Mouse (Mus musculus) hindbrain, embryonic 12.5 days (tissue): ENCODE results near the gene Rtp2. TPM values are rescaled to one million over a fixed set of nuclear protein-coding genes. Genes with fewer than 3 reads are reported as not detected.
"Not testable (repeated sequence)": the region's sequence is repeated elsewhere in the genome, so short reads cannot be mapped to it uniquely, and the experiment has no call there.

Source experiments
- ATAC-seq: fragments of 200-750 bp; cut with Nextera tagmentation; 2 replicates; pipeline ENCODE4 v1.8.0; 2017; ENCODE audit warnings: moderate TSS enrichment; ENCODE audit not compliant: low FRiP score
- H3K27ac ChIP-seq: fragments of 300-500 bp; sonication (generic); 2 replicates; pipeline ENCODE4 v1.5.1; 2016; ENCODE audit warnings: mild to moderate bottlenecking
- H3K27me3 ChIP-seq: fragments of 300-500 bp; sonication (generic); 2 replicates; pipeline ENCODE4 v1.6.1; 2016; ENCODE audit warnings: mild to moderate bottlenecking
- H3K36me3 ChIP-seq: fragments of 300-500 bp; sonication (generic); 2 replicates; pipeline ENCODE4 v1.6.1; 2016; ENCODE audit warnings: mild to moderate bottlenecking
- H3K4me1 ChIP-seq: fragments of 300-500 bp; sonication (generic); 2 replicates; pipeline ENCODE4 v1.6.1; 2016
- H3K4me2 ChIP-seq: fragments of 300-500 bp; sonication (generic); replicated peaks from 2 replicates; pipeline ENCODE4 v1.6.1; 2016; ENCODE audit warnings: mild to moderate bottlenecking
- H3K4me3 ChIP-seq: fragments of 300-500 bp; sonication (generic); 2 replicates; pipeline ENCODE4 v1.5.1; 2016; ENCODE audit warnings: mild to moderate bottlenecking
- H3K9ac ChIP-seq: fragments of 300-500 bp; sonication (generic); 2 replicates; pipeline ENCODE4 v1.6.1; 2016; ENCODE audit warnings: mild to moderate bottlenecking, moderate library complexity
- H3K9me3 ChIP-seq: fragments of 300-500 bp; sonication (generic); replicated peaks from 2 replicates; pipeline ENCODE4 v1.6.1; 2016; ENCODE audit warnings: mild to moderate bottlenecking
- WGBS: fragments of 180-500 bp; shearing (Covaris S2); methylation state at CpG from one replicate; pipeline ENCODE4 v1.1.7; 2016; 5-methylcytosine and 5-hydroxymethylcytosine counted together
- polyA plus RNA-seq: library from polyadenylated mRNA; unstranded; fragments of >200 nt; fragmentation: Nextera tagmentation; extraction: Ambion mirVana; gene quantifications from 2 replicates; pipeline ENCODE4 v1.2.1, GENCODE M21; 2016

The Rtp2 gene
- polyA plus RNA-seq, 1 experiment from 2014 or later: not detected

DNA sequence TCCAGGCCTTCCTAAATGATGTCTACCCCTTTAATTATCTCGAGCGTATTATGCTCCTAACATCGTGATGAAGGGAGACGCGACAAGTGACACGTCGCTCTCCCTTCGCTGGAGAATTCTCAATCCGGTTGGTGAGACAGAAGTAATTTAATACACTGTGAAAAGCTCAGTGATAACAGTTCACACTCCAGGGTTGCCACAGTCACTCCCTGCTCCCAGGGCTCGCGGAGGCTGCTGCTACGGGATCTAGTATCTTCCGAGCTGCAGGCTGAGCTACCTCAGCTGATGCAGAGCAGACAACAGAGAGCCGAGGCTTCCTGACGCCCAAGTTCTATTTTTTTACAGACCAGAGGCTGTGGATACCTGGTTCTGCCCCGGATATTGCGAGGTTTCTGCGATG lies 919 bp downstream of the Rtp2 start:
- no peak for ATAC-seq
- Histone ChIP-seq H3K4me1 (no peaks in the 10 kb centered on the region), H3K36me3 (no peaks in the 10 kb centered on the region), H3K4me3 (no peak overlapping the region), H3K4me2 (no peak overlapping the region), H3K27ac (no peak overlapping the region), H3K27me3 (no peaks in the 10 kb centered on the region), H3K9me3 (no peaks in the 10 kb centered on the region), H3K9ac (no peak overlapping the region)
- WGBS: 77% methylated on average over 18 of the region's 18 CpGs

DNA sequence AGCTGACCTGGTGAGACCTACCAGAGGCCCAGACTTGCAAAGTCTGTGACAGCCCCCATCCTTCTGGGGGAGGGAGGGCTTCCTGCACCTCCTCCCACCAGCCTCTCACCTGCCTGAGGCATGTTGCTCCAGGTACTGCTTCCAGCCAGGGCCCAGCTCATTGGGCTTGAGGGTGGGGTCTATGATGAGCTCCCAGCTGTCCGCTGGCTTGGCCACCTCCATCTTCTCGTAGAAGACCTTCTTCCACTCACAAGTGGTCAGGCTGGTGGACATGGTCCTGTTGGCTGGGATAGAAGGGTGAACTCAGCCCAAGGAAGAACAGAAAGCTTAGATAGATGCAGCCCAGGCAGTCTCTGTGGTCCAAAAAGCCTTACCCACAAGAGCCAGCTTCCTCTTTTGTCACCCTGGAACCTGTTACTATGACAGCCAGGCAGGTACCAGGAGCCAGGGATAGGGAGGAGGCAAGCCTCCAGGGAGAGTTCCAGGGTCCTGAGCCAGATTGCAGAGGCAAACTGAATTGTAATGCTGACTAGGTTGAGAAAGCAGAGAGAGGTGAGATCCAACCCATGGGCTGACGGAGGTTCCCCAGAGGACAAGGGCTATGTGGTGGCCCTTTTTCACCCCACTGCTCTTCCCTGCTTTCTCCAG lies 1.6 kb downstream of the Rtp2 start:
- no peaks in the 10 kb centered on the region for H3K36me3 ChIP-seq
- no peak overlapping the region for H3K9ac ChIP-seq
- 91% methylated on average over 3 of the region's 3 CpGs for WGBS
- no peak overlapping the region for H3K4me2 ChIP-seq
- H3K9me3 ChIP-seq: no peaks in the 10 kb centered on the region
- H3K4me3 ChIP-seq: no peak overlapping the region
- ATAC-seq: no peak
- H3K27ac ChIP-seq: no peak overlapping the region
- H3K27me3 ChIP-seq: no peaks in the 10 kb centered on the region
- H3K4me1 ChIP-seq: no peaks in the 10 kb centered on the region

DNA sequence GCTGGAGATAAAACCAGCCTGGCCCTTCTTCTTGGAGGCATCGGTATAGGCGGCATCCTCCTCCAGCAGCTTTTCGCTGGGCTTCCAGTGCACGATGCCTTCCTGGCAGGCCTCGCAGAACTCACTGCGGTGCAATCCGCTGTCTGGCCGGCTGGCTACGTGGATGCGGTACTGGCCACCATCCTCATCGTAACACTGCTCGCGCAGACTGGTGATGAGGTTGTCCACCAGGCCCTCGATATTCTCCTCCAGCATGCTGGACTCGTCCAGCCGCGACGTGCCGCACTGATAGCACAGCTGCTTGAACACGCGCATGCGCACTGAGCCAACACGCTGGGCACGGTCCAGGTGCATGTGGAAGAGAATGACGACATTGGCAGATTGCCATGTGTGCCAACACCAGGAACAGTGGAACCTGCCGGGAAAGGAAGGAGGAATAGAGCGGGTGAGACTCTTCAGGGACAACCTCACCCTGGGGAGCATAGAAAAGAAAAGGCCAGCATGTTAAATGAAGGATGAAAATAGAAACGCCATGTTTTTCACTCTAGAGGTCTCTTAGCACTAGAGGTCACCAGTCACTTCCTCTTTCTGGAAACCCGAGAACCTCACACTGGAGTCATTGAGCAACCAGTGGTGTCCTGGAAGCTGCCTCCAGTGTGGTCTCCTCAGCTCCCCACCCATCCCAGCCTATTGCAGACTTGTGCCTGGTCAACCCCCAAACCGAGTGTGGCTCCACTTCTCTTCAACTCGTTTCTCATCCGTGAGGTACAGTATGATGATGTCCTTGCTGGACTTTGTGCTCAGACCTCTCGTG lies 4.7 kb downstream of the Rtp2 start:
- no peaks in the 10 kb centered on the region for H3K9me3 ChIP-seq
- H3K9ac ChIP-seq: no peak overlapping the region
- H3K27ac ChIP-seq: no peak overlapping the region
- 90% methylated on average over 33 of the region's 33 CpGs for WGBS
- no peak for ATAC-seq
- H3K4me2 ChIP-seq: no peak overlapping the region
- H3K27me3 ChIP-seq: no peaks in the 10 kb centered on the region
- no peak overlapping the region for H3K4me3 ChIP-seq
- no peaks in the 10 kb centered on the region for H3K36me3 ChIP-seq
- no peaks in the 10 kb centered on the region for H3K4me1 ChIP-seq

DNA sequence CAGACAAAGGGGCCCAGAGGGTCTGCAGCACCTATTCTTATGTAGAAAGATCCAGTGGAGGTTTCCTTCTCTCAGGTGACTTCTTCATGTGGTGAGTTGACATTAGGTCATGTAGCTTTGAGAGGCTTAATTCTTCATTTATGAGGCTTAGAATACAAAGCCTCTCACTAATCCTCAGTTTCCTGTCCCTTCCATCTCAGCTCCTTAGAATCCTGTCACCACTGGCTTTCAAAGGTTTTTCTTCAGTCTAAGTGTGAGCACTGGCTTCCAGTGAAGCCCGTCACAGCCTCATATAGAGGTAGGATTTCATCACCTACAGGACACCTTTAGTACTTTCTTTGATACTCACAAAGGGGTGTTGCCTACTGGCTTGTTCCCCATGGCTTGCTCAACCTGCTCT lies 9.3 kb downstream of the Rtp2 start:
- 88% methylated on average over 1 of the region's 1 CpGs for WGBS
- H3K36me3 ChIP-seq: no peaks in the 10 kb centered on the region

DNA sequence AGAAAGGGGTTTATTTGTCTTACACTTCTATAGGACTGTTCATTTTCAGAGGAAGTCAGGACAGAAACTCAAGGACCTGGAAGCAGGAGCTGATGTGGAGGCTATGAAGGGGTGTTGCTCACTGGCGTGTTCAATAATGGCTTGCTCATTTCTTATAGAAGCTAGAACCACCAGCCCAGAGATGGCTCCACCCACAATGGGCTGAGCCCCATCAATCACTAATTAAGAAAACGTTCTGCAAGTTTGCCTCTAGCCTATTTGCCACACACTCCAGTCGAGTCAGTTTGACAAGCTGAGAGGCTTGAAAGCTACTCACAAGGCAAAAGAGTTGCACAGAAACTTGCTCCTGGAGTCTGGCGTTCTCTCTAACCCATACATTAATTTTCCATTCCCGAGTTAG lies 10.5 kb downstream of the Rtp2 start:
- ATAC-seq: no peak
- H3K27me3 ChIP-seq: no peaks in the 10 kb centered on the region

More for the DNA sequence above, 9.3 kb downstream of the Rtp2 start:
- Histone ChIP-seq H3K4me1 (no peaks in the 10 kb centered on the region), H3K4me3 (no peak overlapping the region), H3K9ac (no peak overlapping the region), H3K27me3 (no peaks in the 10 kb centered on the region), H3K4me2 (no peak overlapping the region), H3K9me3 (no peaks in the 10 kb centered on the region), H3K27ac (no peak overlapping the region)
- ATAC-seq: no peak

GRCm38 (mm10) chr16:23919418-23919817 lies 12.8 kb downstream of the Rtp2 start:
- Histone ChIP-seq H3K27me3 (no peaks in the 10 kb centered on the region), H3K4me3 (no peak overlapping the region), H3K36me3 (no peaks in the 10 kb centered on the region), H3K9me3 (no peaks in the 10 kb centered on the region), H3K4me1 (no peaks in the 10 kb centered on the region), H3K9ac (no peak overlapping the region), H3K27ac (no peak overlapping the region), H3K4me2 (no peak overlapping the region)
- WGBS: 75% methylated on average over 2 of the region's 2 CpGs
- ATAC-seq: no peak

More for the DNA sequence above, 10.5 kb downstream of the Rtp2 start:
- H3K4me2 ChIP-seq: no peak overlapping the region
- WGBS: 69% methylated on average over 5 of the region's 5 CpGs
- no peak overlapping the region for H3K4me3 ChIP-seq
- no peaks in the 10 kb centered on the region for H3K36me3 ChIP-seq
- H3K9me3 ChIP-seq: no peaks in the 10 kb centered on the region
- no peak overlapping the region for H3K27ac ChIP-seq
- H3K9ac ChIP-seq: no peak overlapping the region
- H3K4me1 ChIP-seq: no peaks in the 10 kb centered on the region

DNA sequence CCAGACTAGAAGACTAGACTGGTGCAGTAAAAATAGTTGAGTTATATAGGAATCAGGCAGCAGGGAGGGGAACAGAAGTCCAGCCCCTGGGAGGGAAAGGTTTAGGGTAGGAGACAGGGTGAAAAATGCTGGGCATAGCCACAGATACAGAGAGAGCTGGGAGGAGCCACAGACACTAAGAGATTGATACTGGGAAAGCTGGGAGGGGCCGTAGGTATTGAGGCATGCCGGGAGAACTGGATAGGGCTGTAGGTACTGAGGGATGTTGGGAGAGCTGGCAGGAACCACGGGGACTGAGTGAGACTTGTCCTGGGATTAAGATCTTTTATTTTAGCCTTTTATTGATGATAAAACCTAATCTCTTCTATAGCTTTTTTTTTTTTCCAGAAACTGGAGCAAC lies 18.8 kb downstream of the Rtp2 start:
- Histone ChIP-seq H3K4me1 (0 out of 2 replicates have a peak, but pooled peaks cover 3% of the 10 kb centered on the region), H3K9ac (no peak overlapping the region), H3K27me3 (no peaks in the 10 kb centered on the region), H3K36me3 (no peaks in the 10 kb centered on the region), H3K27ac (no peak overlapping the region), H3K9me3 (no peaks in the 10 kb centered on the region; the same call in 1 of the 2 replicates), H3K4me3 (no peak overlapping the region), H3K4me2 (no peak overlapping the region)
- ATAC-seq: no peak
- WGBS: 54% methylated on average over 3 of the region's 3 CpGs

DNA sequence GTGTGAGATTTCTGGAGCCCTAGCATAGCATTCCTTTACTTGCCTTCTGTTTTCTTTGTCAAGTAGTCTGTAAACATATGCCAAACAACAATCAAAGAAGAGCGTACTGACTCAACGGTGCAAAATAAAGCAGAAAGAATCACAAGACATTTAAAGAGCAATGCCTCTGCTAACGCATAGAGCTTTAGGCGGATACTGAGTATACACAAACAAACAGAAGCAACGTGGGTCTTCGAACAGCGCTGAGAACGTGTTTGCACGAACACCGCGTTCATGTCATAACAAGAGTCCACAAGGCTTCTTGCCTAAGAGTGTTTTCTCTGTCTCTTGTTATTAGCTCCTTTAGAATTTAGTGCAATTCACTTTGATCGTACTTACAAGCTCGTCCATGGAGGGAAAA lies 19.5 kb downstream of the Rtp2 start:
- Histone ChIP-seq H3K36me3 (no peaks in the 10 kb centered on the region), H3K4me1 (0 out of 2 replicates have a peak, but pooled peaks cover 3% of the 10 kb centered on the region), H3K9ac (no peak overlapping the region), H3K27me3 (no peaks in the 10 kb centered on the region), H3K4me2 (no peak overlapping the region), H3K9me3 (no peaks in the 10 kb centered on the region; the same call in 1 of the 2 replicates), H3K27ac (no peak overlapping the region), H3K4me3 (no peak overlapping the region)
- 85% methylated on average over 13 of the region's 13 CpGs for WGBS
- ATAC-seq: no peak

DNA sequence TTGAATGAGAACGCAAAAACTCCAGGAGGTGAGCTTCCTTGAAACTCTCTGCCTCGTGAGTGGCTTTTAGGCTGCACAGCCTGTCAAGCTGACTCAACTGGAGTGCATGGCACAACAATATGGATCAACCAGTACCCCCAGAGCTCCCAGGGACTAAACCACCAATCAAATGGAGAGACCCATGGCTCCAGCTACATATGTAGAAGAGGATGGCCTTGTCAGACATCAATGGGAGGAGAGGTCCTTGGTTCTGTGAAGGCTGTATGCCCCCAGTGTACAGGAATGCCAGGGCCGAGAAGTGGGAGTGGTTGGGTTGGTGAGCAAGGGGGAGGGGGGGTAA lies 23.2 kb downstream of the Rtp2 start:
- not testable (repeated sequence) for H3K36me3 ChIP-seq, H3K4me1 ChIP-seq, H3K9ac ChIP-seq, H3K27ac ChIP-seq, ATAC-seq, H3K9me3 ChIP-seq, H3K4me3 ChIP-seq, H3K27me3 ChIP-seq, H3K4me2 ChIP-seq
- 86% methylated on average over 3 of the region's 3 CpGs for WGBS

DNA sequence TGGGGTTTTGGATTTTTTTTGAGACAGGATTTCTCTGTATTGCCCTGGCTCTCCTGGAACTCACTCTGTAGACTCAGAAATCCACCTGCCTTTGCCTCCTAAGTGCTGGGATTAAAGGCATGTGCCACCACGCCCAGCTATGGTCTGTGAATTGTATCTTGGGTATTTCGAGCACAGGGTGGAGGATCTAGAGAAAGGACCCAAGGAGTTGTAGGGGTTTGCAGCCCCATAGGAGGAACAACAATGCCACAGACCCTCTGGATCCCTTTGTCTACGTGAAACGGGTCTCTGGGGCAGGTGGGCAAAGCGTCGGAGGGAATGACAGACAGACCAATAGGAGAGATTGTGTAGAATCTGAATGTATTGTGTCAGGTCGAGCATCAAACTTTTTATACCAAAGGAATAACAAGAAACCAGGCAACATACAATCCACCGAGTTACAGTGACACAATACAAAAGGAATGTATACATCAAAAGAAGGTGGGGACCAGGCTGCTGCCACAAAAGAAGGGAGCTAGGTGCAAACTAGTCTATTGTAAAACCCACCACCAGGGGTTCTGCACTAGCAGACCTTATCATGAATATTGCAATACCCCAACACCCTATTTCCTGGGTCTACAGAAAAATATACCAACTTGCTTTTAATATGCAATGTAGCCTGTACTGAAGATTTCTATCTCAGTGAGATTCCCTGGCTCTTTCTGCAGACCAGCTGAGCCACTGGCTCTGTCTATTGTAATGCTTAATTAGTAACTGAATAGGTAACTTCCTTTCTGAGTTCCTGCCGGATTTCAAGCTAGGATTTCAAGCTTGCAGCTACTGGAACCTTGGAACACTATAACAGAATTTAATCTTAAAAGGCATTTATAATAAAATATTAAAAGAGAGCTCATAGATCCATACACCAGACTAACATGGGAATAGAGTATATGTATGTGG lies 23.8 kb downstream of the Rtp2 start:
- not testable (repeated sequence) for H3K27me3 ChIP-seq, H3K4me1 ChIP-seq, H3K9ac ChIP-seq, H3K36me3 ChIP-seq, H3K27ac ChIP-seq, ATAC-seq, H3K4me2 ChIP-seq, H3K4me3 ChIP-seq, H3K9me3 ChIP-seq
- WGBS: 89% methylated on average over 9 of the region's 9 CpGs

DNA sequence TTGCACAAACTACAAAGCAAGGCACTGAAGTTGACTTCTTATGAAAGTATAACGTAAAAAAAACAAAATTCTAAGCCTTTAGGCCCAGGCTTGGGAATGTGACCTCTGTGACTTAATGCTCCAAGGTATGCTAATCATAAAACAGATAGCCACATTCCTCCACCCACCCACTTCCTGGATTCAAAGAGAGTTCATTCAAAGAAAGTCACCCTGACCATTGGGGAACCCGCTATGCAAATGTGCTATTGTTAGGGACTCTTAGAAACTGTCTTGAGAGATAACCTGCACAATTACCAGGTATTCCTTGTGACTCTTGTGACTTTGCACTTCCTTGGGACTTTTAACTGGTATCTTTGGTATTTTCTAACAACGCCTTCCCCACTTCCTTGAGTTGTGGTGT lies 25.6 kb downstream of the Rtp2 start:
- H3K4me1 ChIP-seq, ATAC-seq, H3K4me2 ChIP-seq, H3K27me3 ChIP-seq, H3K9me3 ChIP-seq, H3K9ac ChIP-seq, H3K27ac ChIP-seq, H3K36me3 ChIP-seq, H3K4me3 ChIP-seq: not testable (repeated sequence)
- 85% methylated on average over 3 of the region's 3 CpGs for WGBS

- no peaks in the 10 kb centered on the region; the same call in 1 of the 2 replicates for H3K27me3 ChIP-seq
- H3K9me3 ChIP-seq: no peaks in the 10 kb centered on the region
- ATAC-seq: no peak
- H3K9ac ChIP-seq: no peak overlapping the region
- no peak overlapping the region for H3K4me2 ChIP-seq
- no peak overlapping the region for H3K4me3 ChIP-seq
- H3K27ac ChIP-seq: no peak overlapping the region
- 86% methylated on average over 7 of the region's 7 CpGs for WGBS
- no peaks in the 10 kb centered on the region for H3K36me3 ChIP-seq
- H3K4me1 ChIP-seq: peaks cover 15% of the 10 kb centered on the region
These were observed 30.8 kb downstream of the Rtp2 start for GRCm38 (mm10) chr16:23901411-23901810.
